36 mouse cellular contexts compared by ENCODE assay signal in the genomic region with DNA sequence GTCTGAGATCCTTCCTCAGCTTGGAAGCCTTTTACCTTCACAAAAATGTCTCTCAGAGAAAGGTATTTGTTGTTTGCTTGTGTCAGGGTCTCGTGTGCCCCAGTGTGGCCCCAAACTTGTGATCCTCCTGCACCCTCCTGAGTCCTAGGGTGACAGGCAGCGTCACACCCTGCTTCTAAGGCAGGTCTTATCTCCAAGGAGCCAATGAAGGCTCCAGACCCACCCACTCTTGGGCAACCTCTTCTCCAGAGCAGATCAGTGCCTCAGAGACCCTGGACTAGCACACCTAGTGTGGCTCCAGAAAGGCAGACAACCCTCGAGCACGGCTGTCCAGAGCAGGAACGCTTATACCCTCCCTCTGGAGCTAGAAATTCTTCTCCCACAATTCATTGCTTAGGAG. TPM values are rescaled to one million over a fixed set of nuclear protein-coding genes. Genes with fewer than 3 reads are reported as not detected.
A peak's percentile ranks its signal among the peaks of the same experiment; 100 is the strongest.
DNase-seq lines count a peak whose midpoint lies in the region; ATAC-seq and TF ChIP-seq lines count a peak whose summit lies in the region.
"Had no signal": no experiment of that assay in that cellular context is flagged by ENCODE, and none has a peak within 500 bp of the region (broad histone marks: within the 10 kb centered on the region; RNA-seq: fewer than 3 reads in every experiment).

No protein-coding gene starts in this region.

- H3K4me1 ChIP-seq in stomach, embryonic 15.5 days, result no peaks in the 10 kb centered on the region
- H3K4me1 ChIP-seq in stomach, postnatal 0 days (replicated peaks; ENCODE audit: control insufficient read depth, insufficient read depth), result no peaks in the 10 kb centered on the region
- peaks cover 7% of the 10 kb centered on the region; the same call in 1 of the 2 replicates for H3K4me1 ChIP-seq in intestine, embryonic 16.5 days (ENCODE audit: control insufficient read depth, insufficient read depth, low read length)
- H3K4me1 ChIP-seq in liver, embryonic 15.5 days (replicated peaks), result peaks cover 32% of the 10 kb centered on the region
- H3K4me1 ChIP-seq: forebrain, embryonic 15.5 days; hindbrain, embryonic 15.5 days had no signal

- H3K27me3 ChIP-seq in stomach, embryonic 15.5 days (replicated peaks), result no peaks in the 10 kb centered on the region
- no peaks in the 10 kb centered on the region for H3K27me3 ChIP-seq in stomach, postnatal 0 days (ENCODE audit: control insufficient read depth, insufficient read depth, low read length)
- H3K27me3 ChIP-seq in intestine, embryonic 16.5 days (replicated peaks; ENCODE audit: control insufficient read depth, insufficient read depth, low read length), result no peaks in the 10 kb centered on the region
- no peaks in the 10 kb centered on the region for H3K27me3 ChIP-seq in liver, embryonic 15.5 days
- H3K27me3 ChIP-seq: forebrain, embryonic 15.5 days; hindbrain, embryonic 15.5 days had no signal

- no peak overlapping the region for H3K4me2 ChIP-seq in stomach, embryonic 15.5 days
- H3K4me2 ChIP-seq in stomach, postnatal 0 days (replicated peaks; ENCODE audit: low read depth), result no peak overlapping the region
- no peak overlapping the region for H3K4me2 ChIP-seq in intestine, embryonic 16.5 days (ENCODE audit: low read depth, low read length)
- H3K4me2 ChIP-seq in liver, embryonic 15.5 days, result peak overlapping the region; percentile 61
- H3K4me2 ChIP-seq: embryonic facial prominence, embryonic 13.5 days; forebrain, embryonic 15.5 days; hindbrain, embryonic 15.5 days had no signal

- H3K9ac ChIP-seq in stomach, embryonic 15.5 days, result no peak overlapping the region
- no peak overlapping the region for H3K9ac ChIP-seq in stomach, postnatal 0 days (ENCODE audit: low read length)
- no peak overlapping the region for H3K9ac ChIP-seq in intestine, embryonic 16.5 days (ENCODE audit: low read depth, low read length)
- H3K9ac ChIP-seq in liver, embryonic 15.5 days, result peak overlapping the region; percentile 44
- H3K9ac ChIP-seq: embryonic facial prominence, embryonic 13.5 days; forebrain, embryonic 15.5 days; hindbrain, embryonic 15.5 days had no signal

- no peak for TF ChIP-seq CTCF in stomach, postnatal 0 days (IDR thresholded peaks at IDR 0.05; ENCODE audit: low read depth)

- H3K36me3 ChIP-seq in stomach, embryonic 15.5 days, result no peaks in the 10 kb centered on the region
- no peaks in the 10 kb centered on the region for H3K36me3 ChIP-seq in stomach, postnatal 0 days (ENCODE audit: control insufficient read depth, insufficient read depth, low read length)
- no peaks in the 10 kb centered on the region for H3K36me3 ChIP-seq in intestine, embryonic 16.5 days (ENCODE audit: control insufficient read depth, insufficient read depth, low read length)
- no peaks in the 10 kb centered on the region for H3K36me3 ChIP-seq in liver, embryonic 15.5 days (replicated peaks)
- H3K36me3 ChIP-seq: embryonic facial prominence, embryonic 13.5 days; forebrain, embryonic 15.5 days; heart, embryonic 10.5 days; hindbrain, embryonic 15.5 days had no signal

- no peak overlapping the region for H3K27ac ChIP-seq in stomach, embryonic 15.5 days
- no peak overlapping the region for H3K27ac ChIP-seq in stomach, postnatal 0 days (replicated peaks)
- no peak overlapping the region for H3K27ac ChIP-seq in intestine, embryonic 16.5 days (ENCODE audit: low read length)
- H3K27ac ChIP-seq in liver, embryonic 15.5 days (replicated peaks), result peak overlapping the region; percentile 75
- H3K27ac ChIP-seq: embryonic facial prominence, embryonic 13.5 days; forebrain, embryonic 15.5 days; heart, embryonic 10.5 days; hindbrain, embryonic 15.5 days; kidney, postnatal 0 days; layer of hippocampus, adult 2 months had no signal

- ATAC-seq in stomach, embryonic 15.5 days (ENCODE audit: insufficient read depth, low FRiP score, low read depth), result peak; percentile 72; the same call in 1 of the 2 replicates
- ATAC-seq in stomach, postnatal 0 days (ENCODE audit: low FRiP score, low TSS enrichment), result no peak
- ATAC-seq in intestine, embryonic 16.5 days, result peak; percentile 74
- peak; percentile 96 for ATAC-seq in liver, embryonic 15.5 days (ENCODE audit: insufficient read depth)
- ATAC-seq: forebrain, embryonic 15.5 days; midbrain, embryonic 16.5 days; Patski had no signal

- no peak for DNase-seq in stomach, postnatal 0 days (ENCODE audit: low spot score)
- no peak for DNase-seq in urinary bladder, postnatal 4 days (ENCODE audit: low spot score in 2 of 2)
- no peak for DNase-seq in left cerebral cortex, adult 18-20 months (ENCODE audit: low spot score in 2 of 2)
- no peak for DNase-seq in urinary bladder, adult 2 months (ENCODE audit: low spot score)
- DNase-seq in cerebellum, adult 11 months, result no peak
- DNase-seq: adrenal gland, postnatal 36 days; cerebellum, adult 2 months; cerebellum, postnatal 25 days; embryo, embryonic 11 days; kidney, adult 11 months; lung, adult 18-20 months; lung, postnatal 14 days; right cerebral cortex, adult 18-20 months; right cerebral cortex, postnatal 4 days had no signal

- no peak for TF ChIP-seq EP300 in stomach, postnatal 0 days (optimal IDR thresholded peaks at IDR 0.05)

- no peak overlapping the region for H3K4me3 ChIP-seq in stomach, embryonic 15.5 days (replicated peaks)
- H3K4me3 ChIP-seq in stomach, postnatal 0 days (ENCODE audit: low read depth, low read length), result no peak overlapping the region
- no peak overlapping the region for H3K4me3 ChIP-seq in intestine, embryonic 16.5 days (ENCODE audit: low read length)
- 0 out of 2 replicates have a peak overlapping the region, but pooled peaks have one; percentile 4 for H3K4me3 ChIP-seq in liver, embryonic 15.5 days (replicated peaks)
- H3K4me3 ChIP-seq: embryonic facial prominence, embryonic 13.5 days; forebrain, embryonic 15.5 days; heart, embryonic 10.5 days; hindbrain, embryonic 15.5 days; layer of hippocampus, adult 2 months; megakaryocyte, embryonic 14.5 days had no signal

- H3K9me3 ChIP-seq in stomach, embryonic 15.5 days, result no peaks in the 10 kb centered on the region
- H3K9me3 ChIP-seq in stomach, postnatal 0 days (ENCODE audit: control insufficient read depth, low read length), result no peaks in the 10 kb centered on the region
- no peaks in the 10 kb centered on the region for H3K9me3 ChIP-seq in intestine, embryonic 16.5 days (ENCODE audit: control insufficient read depth, low read length)
- no peaks in the 10 kb centered on the region for H3K9me3 ChIP-seq in liver, embryonic 15.5 days (replicated peaks)
- H3K9me3 ChIP-seq: embryonic facial prominence, embryonic 13.5 days; forebrain, embryonic 15.5 days; heart, embryonic 10.5 days; hindbrain, embryonic 15.5 days; megakaryocyte, embryonic 14.5 days had no signal

- WGBS in stomach, embryonic 15.5 days, result 62% methylated on average over 5 of the region's 5 CpGs
- WGBS in stomach, postnatal 0 days, result 59% methylated on average over 5 of the region's 5 CpGs
- WGBS in intestine, embryonic 16.5 days, result 55% methylated on average over 5 of the region's 5 CpGs
- WGBS in liver, embryonic 15.5 days (ENCODE audit: insufficient replicate concordance), result 38% methylated on average over 5 of the region's 5 CpGs

RNA-seq across cellular contexts. Expression of a gene that starts 4.0 kb away (rescaled TPM):
- polyA plus RNA-seq in stomach, embryonic 15.5 days (2015; fragmentation: Nextera tagmentation; extraction: Ambion mirVana), result 0.22 and 0.64 TPM in 2 replicates
- polyA plus RNA-seq in stomach, postnatal 0 days (2015; fragmentation: Nextera tagmentation; extraction: Ambion mirVana), result 5.4 and 5.8 TPM in 2 replicates
- 0.34 and 0.54 TPM in 2 replicates for polyA plus RNA-seq in intestine, embryonic 16.5 days (2015; fragmentation: Nextera tagmentation; extraction: Ambion mirVana)
- 0.13 TPM in 2 replicates for polyA plus RNA-seq in liver, embryonic 15.5 days (2015; fragmentation: Nextera tagmentation; extraction: Ambion mirVana)
- not detected for total RNA-seq in left cerebral cortex, adult 18-20 months (2021)
- 0.01 TPM in 1 of 2 replicates, not detected in the other for polyA plus RNA-seq in urinary bladder, adult 2 months (2012; rRNA removed)
- total RNA-seq: adrenal gland, adult 18-20 months; hematopoietic stem cell, adult 5-6 weeks; layer of hippocampus, adult 2 months; layer of hippocampus, postnatal 25 days; left cerebral cortex, postnatal 10 days had no signal
- polyA plus RNA-seq: forebrain, embryonic 15.5 days; hindbrain, embryonic 15.5 days; limb, embryonic 11.5 days; midbrain, embryonic 16.5 days; neural tube, embryonic 14.5 days; Patski had no signal

RNA-seq across cellular contexts. Expression of a gene that starts 12.7 kb away (rescaled TPM):
- 78.7 and 80.4 TPM in 2 replicates for polyA plus RNA-seq in stomach, embryonic 15.5 days (2015; fragmentation: Nextera tagmentation; extraction: Ambion mirVana)
- 86.4 and 92.6 TPM in 2 replicates for polyA plus RNA-seq in stomach, postnatal 0 days (2015; fragmentation: Nextera tagmentation; extraction: Ambion mirVana)
- polyA plus RNA-seq in intestine, embryonic 16.5 days (2015; fragmentation: Nextera tagmentation; extraction: Ambion mirVana), result 70.4 and 73.6 TPM in 2 replicates
- polyA plus RNA-seq in liver, embryonic 15.5 days (2015; fragmentation: Nextera tagmentation; extraction: Ambion mirVana), result 37.6 and 41.7 TPM in 2 replicates
- total RNA-seq in left cerebral cortex, adult 18-20 months (2021), result 100 to 1,000 TPM; 110 to 127 TPM
- polyA plus RNA-seq in urinary bladder, adult 2 months (2012; rRNA removed), result 68.6 and 78.7 TPM in 2 replicates

RNA-seq across cellular contexts. Expression of a gene that starts 17.0 kb away (rescaled TPM):
- 1,013 and 1,066 TPM in 2 replicates for polyA plus RNA-seq in stomach, embryonic 15.5 days (2015; fragmentation: Nextera tagmentation; extraction: Ambion mirVana)
- polyA plus RNA-seq in stomach, postnatal 0 days (2015; fragmentation: Nextera tagmentation; extraction: Ambion mirVana), result 856 and 899 TPM in 2 replicates
- 784 and 889 TPM in 2 replicates for polyA plus RNA-seq in intestine, embryonic 16.5 days (2015; fragmentation: Nextera tagmentation; extraction: Ambion mirVana)
- 434 and 517 TPM in 2 replicates for polyA plus RNA-seq in liver, embryonic 15.5 days (2015; fragmentation: Nextera tagmentation; extraction: Ambion mirVana)
- 100 to 1,000 TPM; 894 to 903 TPM for total RNA-seq in left cerebral cortex, adult 18-20 months (2021)
- 3,701 and 3,960 TPM in 2 replicates for polyA plus RNA-seq in urinary bladder, adult 2 months (2012; rRNA removed)

RNA-seq across cellular contexts. Expression of a gene that starts 42.5 kb away (rescaled TPM):
- polyA plus RNA-seq in stomach, embryonic 15.5 days (2015; fragmentation: Nextera tagmentation; extraction: Ambion mirVana), result not detected in 2 replicates
- polyA plus RNA-seq in stomach, postnatal 0 days (2015; fragmentation: Nextera tagmentation; extraction: Ambion mirVana), result 0.22 TPM in 1 of 2 replicates, not detected in the other
- not detected in 2 replicates for polyA plus RNA-seq in intestine, embryonic 16.5 days (2015; fragmentation: Nextera tagmentation; extraction: Ambion mirVana)
- not detected in 2 replicates for polyA plus RNA-seq in liver, embryonic 15.5 days (2015; fragmentation: Nextera tagmentation; extraction: Ambion mirVana)
- total RNA-seq in left cerebral cortex, adult 18-20 months (2021), result not detected
- polyA plus RNA-seq in urinary bladder, adult 2 months (2012; rRNA removed), result not detected in 2 replicates
- total RNA-seq: ES-E14; gastrocnemius, adult 8-10 months; hematopoietic stem cell, adult 5-6 weeks; layer of hippocampus, adult 2 months; layer of hippocampus, postnatal 25 days had no signal
- polyA plus RNA-seq: embryonic facial prominence, embryonic 13.5 days; heart, embryonic 10.5 days; heart, postnatal 0 days; limb, embryonic 11.5 days; Patski; thymus, postnatal 0 days had no signal
